Mouse (Mus musculus) inflammation-experienced regulatory T-cells, adult 6 months (primary cell): ENCODE measurements around the gene Ptpn9. TPM values are rescaled to one million over a fixed set of nuclear protein-coding genes. Genes with fewer than 3 reads are reported as not detected.
A peak's percentile ranks its signal among the peaks of the same experiment; 100 is the strongest.

Experiments used
- ATAC-seq: one replicate; pipeline ENCODE4 v1.8.0; 2017
- polyA plus RNA-seq, 3 experiments: library from polyadenylated mRNA; unstranded; fragments of 100-300 nt; shearing (Covaris generic); gene quantifications; one replicate each; pipeline ENCODE4 v1.2.1; 2017

Ptpn9 gene
- polyA plus RNA-seq, 3 experiments from 2014 or later: 6.0 to 6.9 (median 6.3) TPM

GRCm38 (mm10) chr9:57014766-57015165 lies 20.0 kb downstream of the Ptpn9 start:
- no peak for ATAC-seq

- no peak for ATAC-seq
These were observed 22.9 kb downstream of the Ptpn9 start for GRCm38 (mm10) chr9:57017631-57018030.

DNA sequence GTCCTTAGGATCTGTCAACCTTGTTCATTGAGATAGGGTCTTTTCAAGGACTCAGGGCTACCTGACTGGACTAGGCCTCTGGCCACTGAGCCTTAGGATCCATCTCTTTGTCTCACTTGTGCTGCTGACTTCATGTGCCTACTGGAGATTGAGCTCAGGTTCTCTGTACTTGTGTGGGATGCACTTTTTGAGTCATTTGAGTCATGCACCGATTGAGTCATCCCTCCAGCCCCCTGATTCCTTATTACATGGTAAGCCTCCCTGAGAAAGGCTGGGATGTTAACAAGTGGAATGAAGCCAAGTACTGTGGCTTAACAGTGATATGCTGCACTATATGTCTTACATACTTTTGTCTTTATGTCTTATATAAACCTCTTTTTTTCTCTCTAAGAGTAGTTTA lies 37.0 kb downstream of the Ptpn9 start:
- ATAC-seq: no peak

DNA sequence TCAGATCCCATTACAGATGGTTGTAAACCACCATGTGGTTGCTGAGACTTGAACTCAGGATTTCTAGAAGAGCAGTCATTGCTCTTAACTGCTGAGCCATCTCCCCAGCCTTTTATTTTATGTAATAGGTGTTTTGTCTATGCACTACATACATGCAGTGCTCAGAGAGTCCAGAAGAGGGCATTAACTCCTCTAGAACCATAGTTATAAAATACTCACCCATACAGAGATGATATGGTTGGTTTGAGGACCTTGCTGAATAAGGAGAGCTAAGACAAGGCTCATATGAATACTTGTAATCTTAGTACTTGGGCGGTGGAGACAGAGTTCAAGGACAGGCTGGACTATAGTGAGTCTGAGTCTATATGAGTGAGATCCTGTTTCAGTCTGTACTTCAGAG lies 61.5 kb downstream of the Ptpn9 start:
- ATAC-seq: peak; percentile 77

- ATAC-seq: no peak
These were observed 69.4 kb downstream of the Ptpn9 start for GRCm38 (mm10) chr9:57064164-57064563.

GRCm38 (mm10) chr9:57068266-57068665 lies 73.5 kb downstream of the Ptpn9 start:
- no peak for ATAC-seq

DNA sequence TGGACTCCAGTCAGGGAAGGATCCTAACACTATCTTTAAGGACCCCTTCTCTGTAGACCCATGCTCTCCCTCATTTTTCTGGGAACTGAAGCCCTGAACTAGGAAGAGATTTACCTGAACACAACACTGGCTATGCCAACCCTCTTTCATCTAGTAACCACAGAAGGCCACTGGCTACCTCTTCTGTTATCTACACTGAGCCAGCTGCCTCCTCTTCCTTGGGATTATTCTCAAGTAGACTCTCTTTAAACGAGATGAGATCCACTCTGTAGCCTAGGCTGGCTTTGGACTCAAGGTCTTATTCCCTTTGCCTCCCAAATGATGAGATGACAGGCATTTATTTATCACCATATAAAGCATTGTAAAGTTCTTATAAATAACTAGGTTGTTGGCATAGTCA lies 75.5 kb downstream of the Ptpn9 start:
- ATAC-seq: no peak

DNA sequence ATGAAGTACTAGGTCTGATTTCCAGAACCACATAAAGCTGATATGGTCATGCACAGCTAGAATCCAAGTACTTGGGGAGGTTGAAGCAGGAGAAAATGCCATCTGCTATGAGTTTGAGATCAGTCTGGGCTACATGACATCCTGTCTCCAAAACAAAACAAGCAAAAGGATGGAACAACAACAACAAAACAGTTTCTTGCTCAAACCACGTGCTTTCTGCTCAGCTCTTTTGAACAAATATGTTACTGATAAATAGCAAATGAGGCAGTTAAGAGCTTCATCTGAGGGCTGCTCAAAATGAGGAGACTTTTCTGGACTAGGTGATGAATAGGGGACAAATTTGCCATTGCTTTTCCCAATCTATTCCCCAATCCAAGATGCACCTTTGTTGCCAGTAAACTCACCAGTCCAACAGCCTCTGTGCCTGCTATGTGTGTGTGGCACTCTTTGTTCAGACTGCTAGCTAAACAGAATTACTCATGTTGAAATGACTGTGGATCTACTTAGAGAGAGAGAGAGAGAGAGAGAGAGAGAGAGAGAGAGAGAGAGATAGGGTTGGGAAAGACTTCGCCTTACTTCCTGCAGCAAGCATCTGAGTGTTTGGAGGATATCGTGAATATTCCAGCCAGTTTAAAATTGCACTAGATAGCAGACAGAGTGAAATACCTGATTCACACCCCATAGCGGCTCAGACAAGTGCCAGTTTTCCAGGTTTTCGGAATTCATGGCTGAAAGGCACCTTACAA lies 76.2 kb downstream of the Ptpn9 start:
- no peak for ATAC-seq

GRCm38 (mm10) chr9:57071801-57072351 lies 77.2 kb downstream of the Ptpn9 start, which contains the start of gene Sin3a:
Gene Sin3a (plus strand): TSS chr9:57072040.
- no peak for ATAC-seq

GRCm38 (mm10) chr9:57072526-57072988 lies 77.8 kb downstream of the Ptpn9 start:
- ATAC-seq: no peak

DNA sequence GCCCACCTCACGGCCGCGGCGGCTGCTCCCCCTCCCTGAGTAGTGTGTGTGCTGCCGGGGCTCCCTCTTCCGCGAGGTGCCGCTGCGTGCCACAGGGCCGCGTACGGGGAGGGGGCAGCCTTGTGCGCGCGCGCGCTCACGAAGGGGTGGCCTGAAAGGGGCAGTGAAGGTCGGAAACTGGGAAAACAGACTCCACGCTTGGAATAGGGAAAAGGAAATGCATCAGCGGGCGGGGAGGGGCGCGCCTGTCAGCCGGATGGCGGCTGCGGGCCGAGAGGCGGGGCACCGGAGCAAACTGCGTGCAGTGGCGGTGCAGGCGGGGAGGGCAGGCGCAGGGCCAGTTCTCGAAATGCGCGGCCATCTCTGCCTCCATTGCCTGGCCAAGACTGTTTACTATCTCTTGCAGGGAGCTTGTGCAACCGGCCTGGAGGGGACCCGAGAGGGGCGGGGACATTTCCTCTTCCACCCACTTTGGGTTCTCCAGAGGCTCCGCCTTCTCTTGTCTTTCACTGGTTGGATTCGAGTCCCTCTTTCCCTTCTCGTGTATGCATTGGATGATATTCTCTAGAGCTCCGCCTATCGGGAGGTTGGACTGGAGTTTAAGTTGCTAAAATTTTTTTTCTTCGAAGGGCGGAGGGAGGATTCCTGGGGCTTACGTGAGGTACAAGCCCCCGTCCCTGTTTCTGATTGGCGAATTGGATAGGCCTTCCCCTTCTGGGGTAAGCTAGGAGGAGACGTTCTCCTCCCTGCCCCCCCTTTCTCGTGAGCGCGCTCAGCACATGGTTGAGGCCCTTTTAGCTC lies 78.5 kb downstream of the Ptpn9 start:
- peak; percentile 55 for ATAC-seq

DNA sequence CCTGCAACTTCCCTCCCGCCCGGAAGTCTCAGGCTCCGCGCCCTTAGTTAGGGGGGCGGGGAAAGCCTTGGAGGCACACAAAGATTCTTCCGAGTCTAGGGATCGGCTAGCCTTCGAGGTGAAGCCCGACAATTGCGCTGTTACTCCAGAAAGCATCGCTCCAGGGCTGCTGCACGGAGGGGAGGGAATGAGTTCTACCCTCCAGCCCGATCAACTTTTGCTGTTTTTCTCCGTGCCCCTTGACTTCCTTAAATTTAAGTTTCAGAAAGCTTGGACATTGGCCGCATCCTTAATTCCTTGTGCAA lies 79.0 kb downstream of the Ptpn9 start:
- no peak for ATAC-seq

DNA sequence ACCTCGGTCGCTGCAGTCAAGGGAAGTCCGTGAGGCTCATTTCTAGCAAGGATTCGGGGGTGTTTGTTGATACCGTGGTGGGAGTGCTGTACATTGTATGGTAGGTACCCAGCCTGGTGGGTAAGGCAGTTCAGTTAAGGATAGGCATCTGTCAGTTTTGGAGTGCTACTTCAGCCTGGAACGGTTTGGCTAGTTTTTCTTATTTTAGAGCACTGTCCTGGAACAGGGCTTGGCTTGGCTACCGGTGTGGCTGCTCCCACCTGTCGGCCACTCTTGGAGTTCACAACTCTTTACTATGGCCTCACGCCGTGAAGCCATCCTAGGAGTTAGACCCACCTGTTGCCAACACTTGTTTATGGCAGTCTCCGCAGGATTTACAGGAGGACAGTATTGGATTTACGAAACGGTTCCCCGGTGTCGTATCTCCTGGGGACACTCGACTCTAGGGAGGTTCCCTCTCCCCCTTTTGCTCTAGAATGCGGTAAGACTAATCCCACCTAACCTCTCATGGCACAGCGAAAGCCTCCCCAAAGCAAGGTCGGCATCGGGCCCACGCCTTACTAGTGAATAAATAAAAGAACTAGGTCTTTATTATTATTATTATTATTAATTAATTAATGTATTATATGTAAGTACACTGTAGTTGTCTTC lies 79.6 kb downstream of the Ptpn9 start:
- ATAC-seq: no peak

GRCm38 (mm10) chr9:57074822-57075603 lies 80.3 kb downstream of the Ptpn9 start:
- ATAC-seq: no peak

GRCm38 (mm10) chr9:57075681-57076381 lies 81.1 kb downstream of the Ptpn9 start:
- peak; percentile 68 for ATAC-seq

- ATAC-seq: no peak
These were observed 82.3 kb downstream of the Ptpn9 start for GRCm38 (mm10) chr9:57076701-57077660.

DNA sequence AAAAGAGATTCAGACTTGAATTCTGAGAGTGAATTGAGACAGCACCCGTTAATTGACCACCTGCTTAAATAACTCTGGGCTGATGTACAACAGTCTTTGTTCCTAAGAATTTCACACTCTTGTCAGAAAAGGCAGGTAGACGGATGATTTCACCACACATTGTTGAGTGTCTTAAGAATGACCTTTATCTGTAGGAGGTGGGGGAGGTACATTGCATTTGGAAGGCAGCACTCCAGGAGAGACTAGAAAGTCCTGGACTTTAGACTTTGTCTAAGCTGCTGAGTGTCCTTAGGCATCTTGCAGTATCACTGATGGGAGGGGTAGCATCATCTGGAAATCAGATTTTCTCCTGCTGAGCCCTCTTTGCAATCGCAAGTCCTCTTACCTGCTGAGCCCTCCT lies 87.5 kb downstream of the Ptpn9 start:
- ATAC-seq: no peak
